Mouse (Mus musculus): ENCODE results near the gene Spem2. TPM values are rescaled to one million over a fixed set of nuclear protein-coding genes. Genes with fewer than 3 reads are reported as not detected.
A peak's percentile ranks its signal among the peaks of the same experiment; 100 is the strongest.

Spem2 gene
- polyA plus RNA-seq, 1 experiment from 2014 or later: not detected

DNA sequence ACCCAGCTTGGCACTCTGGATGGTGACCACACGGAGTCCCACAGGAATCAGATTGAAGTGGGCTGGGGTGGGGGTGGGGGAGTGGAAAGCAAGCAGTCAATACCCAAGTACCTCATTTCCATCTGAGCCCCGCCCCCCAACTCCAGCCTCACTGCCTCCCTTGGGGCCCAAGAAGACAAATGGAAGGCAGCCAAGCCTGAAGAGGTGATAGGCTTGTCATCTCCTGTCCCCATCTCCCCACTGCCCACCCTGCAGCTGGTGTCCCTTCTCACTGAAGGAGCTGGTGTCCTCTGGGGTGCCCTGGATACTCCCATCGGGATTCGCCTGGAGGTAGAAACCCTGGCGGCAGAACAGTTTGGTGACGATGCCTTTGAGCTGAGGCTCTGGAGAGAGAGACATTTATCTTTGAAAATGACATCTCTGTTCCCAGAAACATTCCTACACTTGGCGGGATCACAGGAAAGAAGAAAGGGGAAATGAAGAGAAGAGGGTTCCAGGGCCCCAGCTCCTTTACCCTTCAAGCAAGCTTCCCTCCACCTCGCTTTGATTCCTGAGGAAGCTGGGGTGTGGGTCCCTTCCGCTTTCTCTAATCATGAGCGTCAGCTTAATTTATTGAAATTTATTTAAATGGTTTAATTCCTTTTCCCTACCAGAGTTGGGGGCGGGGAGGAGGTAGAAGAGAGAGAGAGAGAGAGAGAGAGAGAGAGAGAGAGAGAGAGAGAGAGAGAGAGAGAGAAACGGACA, 18.7 kb downstream of the Spem2 start:
- Histone ChIP-seq H3K4me1 (ENCODE audit: control insufficient read depth, insufficient read depth, low read length) (peaks cover 33% of the 10 kb centered on the region), H3K9me3 (replicated peaks; ENCODE audit: control insufficient read depth, low read length) (no peaks in the 10 kb centered on the region), H3K4me3 (ENCODE audit: low read depth, low read length) (peak overlapping the region; percentile 47), H3K4me2 (peak overlapping the region; percentile 98), H3K27me3 (ENCODE audit: control insufficient read depth, insufficient read depth, low read length) (peaks cover 58% of the 10 kb centered on the region), H3K27ac (ENCODE audit: low read depth, low read length) (no peak overlapping the region), H3K36me3 (ENCODE audit: control insufficient read depth, insufficient read depth, low read length) (no peaks in the 10 kb centered on the region), H3K9ac (ENCODE audit: low read depth, low read length) (no peak overlapping the region)
- WGBS (ENCODE audit: insufficient replicate concordance): 26% methylated on average over 12 of the region's 12 CpGs
- ATAC-seq (replicated peaks; ENCODE audit: insufficient number of reproducible peaks, low FRiP score, low TSS enrichment): no peak

DNA sequence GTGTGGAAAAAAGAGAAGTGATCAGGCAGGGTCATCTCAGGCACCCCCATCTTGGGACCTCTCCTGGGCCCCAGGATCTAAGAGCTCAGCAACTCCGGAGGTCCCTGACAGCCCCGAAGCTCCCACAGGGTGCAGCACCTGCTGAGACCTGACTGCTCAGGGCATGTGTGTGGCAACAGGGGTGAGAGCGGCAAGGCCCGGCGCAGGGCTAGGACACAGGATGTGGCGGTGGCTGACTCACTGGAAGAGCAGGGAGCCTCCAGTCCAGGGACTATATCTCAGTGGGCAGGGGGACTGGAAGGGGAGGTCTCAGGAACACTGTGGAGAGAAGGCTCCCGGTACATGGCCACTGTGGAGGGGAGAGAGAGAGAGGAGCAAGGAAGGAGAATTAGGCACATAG, 20.3 kb downstream of the Spem2 start:
- 52% methylated on average over 7 of the region's 7 CpGs for WGBS (ENCODE audit: insufficient replicate concordance)
- Histone ChIP-seq H3K9ac (ENCODE audit: low read depth, low read length) (no peak overlapping the region), H3K9me3 (replicated peaks; ENCODE audit: control insufficient read depth, low read length) (no peaks in the 10 kb centered on the region), H3K4me1 (ENCODE audit: control insufficient read depth, insufficient read depth, low read length) (peaks cover 19% of the 10 kb centered on the region), H3K36me3 (ENCODE audit: control insufficient read depth, insufficient read depth, low read length) (no peaks in the 10 kb centered on the region), H3K4me2 (no peak overlapping the region), H3K4me3 (ENCODE audit: low read depth, low read length) (no peak overlapping the region), H3K27ac (ENCODE audit: low read depth, low read length) (no peak overlapping the region), H3K27me3 (ENCODE audit: control insufficient read depth, insufficient read depth, low read length) (peaks cover 51% of the 10 kb centered on the region)
- ATAC-seq (replicated peaks; ENCODE audit: insufficient number of reproducible peaks, low FRiP score, low TSS enrichment): no peak

DNA sequence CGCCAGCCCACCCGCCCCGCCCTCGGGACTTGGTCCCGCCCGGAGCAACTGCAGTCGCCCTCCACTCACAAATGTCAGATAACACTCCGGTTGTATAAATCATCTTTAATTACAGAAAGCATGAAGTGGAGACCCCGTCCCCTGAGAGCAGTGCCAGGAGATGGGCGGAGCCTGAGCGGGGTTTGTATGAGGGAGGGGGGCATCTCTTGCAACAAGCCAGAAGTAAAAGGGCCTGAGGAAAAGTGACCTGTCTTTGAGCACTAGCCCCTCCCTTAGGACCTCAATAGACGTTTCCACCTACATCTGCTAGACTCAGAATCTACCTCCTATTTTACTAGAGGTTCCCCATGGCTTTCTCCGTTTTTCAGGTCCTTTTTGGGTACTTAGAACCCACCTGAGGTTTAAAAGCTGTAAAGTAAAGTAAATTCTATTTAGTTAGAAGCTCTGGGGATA, 22.3 kb downstream of the Spem2 start:
- peak overlapping the region; percentile 47 for H3K4me3 ChIP-seq (ENCODE audit: low read depth, low read length)
- no peak for ATAC-seq (replicated peaks; ENCODE audit: insufficient number of reproducible peaks, low FRiP score, low TSS enrichment)
- no peak overlapping the region for H3K27ac ChIP-seq (ENCODE audit: low read depth, low read length)
- H3K9me3 ChIP-seq (replicated peaks; ENCODE audit: control insufficient read depth, low read length): no peaks in the 10 kb centered on the region
- H3K9ac ChIP-seq (ENCODE audit: low read depth, low read length): peak overlapping the region; percentile 70; the same call in 1 of the 2 replicates
- peaks cover 11% of the 10 kb centered on the region for H3K4me1 ChIP-seq (ENCODE audit: control insufficient read depth, insufficient read depth, low read length)
- no peaks in the 10 kb centered on the region for H3K36me3 ChIP-seq (ENCODE audit: control insufficient read depth, insufficient read depth, low read length)
- WGBS (ENCODE audit: insufficient replicate concordance): 3% methylated on average over 13 of the region's 13 CpGs
- H3K27me3 ChIP-seq (ENCODE audit: control insufficient read depth, insufficient read depth, low read length): peaks cover 35% of the 10 kb centered on the region
- H3K4me2 ChIP-seq: peak overlapping the region; percentile 86

DNA sequence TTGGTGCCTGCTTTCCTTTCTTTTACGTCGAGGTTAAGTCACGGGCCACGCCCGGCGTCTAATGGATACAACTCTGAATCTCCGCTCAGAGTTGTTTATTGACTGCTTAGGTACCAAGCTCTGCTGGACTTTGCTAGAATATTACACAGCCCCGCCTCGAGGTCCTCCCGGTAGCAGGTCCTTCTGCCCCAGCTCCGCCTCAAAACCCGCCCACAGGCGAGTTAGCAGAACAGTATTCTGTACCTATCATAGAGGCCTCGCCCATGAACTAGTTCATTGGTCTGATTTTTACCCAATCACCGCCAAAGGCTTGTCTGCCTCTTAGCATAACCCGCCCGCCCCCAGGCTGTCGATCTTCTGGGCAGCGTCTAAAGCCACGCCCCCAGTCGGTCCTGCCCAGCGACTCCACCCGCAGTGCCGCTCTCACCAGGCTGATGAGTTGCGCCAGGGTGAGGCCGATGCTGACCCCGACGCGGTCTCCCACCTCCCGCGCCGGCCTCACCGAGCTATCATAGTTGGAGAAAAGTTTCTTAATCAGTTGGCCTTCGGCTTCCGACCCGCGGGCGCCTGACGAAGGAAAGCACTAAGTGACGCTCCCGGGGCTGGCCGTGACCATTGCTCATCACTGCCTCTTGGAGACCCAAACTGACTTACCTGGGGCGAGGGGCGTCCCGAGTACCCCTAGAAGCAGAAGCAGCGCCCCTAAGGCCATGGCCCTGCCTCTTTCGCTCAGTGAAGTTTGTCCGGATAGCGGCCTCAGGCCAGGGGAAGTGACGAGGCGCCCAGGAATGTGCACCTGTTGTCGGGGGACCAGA, 22.9 kb downstream of the Spem2 start, which contains the start of gene Chrnb1:
Gene Chrnb1 (minus strand): TSS at position 776 of the 815 bp plus-strand sequence.
- Histone ChIP-seq H3K36me3 (ENCODE audit: control insufficient read depth, insufficient read depth, low read length) (no peaks in the 10 kb centered on the region), H3K4me2 (peak within 1 kb of the TSS; percentile 86), H3K27ac (ENCODE audit: low read depth, low read length) (no peak within 1 kb of the TSS), H3K9ac (ENCODE audit: low read depth, low read length) (peak within 1 kb of the TSS; percentile 70), H3K4me3 (ENCODE audit: low read depth, low read length) (peak within 1 kb of the TSS; percentile 47), H3K27me3 (ENCODE audit: control insufficient read depth, insufficient read depth, low read length) (peaks cover 31% of the 10 kb centered on the region), H3K4me1 (ENCODE audit: control insufficient read depth, insufficient read depth, low read length) (peaks cover 8% of the 10 kb centered on the region), H3K9me3 (replicated peaks; ENCODE audit: control insufficient read depth, low read length) (no peaks in the 10 kb centered on the region)
- WGBS (ENCODE audit: insufficient replicate concordance): 2% methylated on average over 52 of the region's 52 CpGs
- peak; percentile 93 for ATAC-seq (replicated peaks; ENCODE audit: insufficient number of reproducible peaks, low FRiP score, low TSS enrichment)

DNA sequence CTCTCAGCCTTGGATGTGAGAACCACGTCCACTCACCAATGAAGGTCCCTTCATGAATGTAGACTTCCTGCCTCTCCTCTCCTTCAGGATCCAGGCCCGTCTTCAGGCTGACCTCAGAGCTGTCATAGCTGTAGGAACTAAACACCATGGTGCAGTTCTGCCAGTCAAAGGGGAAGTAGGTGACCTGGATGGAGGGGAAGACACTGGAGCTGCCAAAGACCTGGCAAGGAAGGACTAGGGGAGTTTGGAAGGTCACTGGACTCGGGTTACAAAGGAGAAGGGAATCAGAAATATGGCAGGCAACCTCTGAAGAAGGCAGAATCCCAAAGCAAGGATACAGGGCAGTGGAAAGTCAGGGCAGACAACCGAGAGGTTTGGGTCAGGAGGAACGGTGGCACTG, 24.8 kb downstream of the Spem2 start:
- Histone ChIP-seq H3K4me3 (ENCODE audit: low read depth, low read length) (no peak overlapping the region), H3K9ac (ENCODE audit: low read depth, low read length) (no peak overlapping the region), H3K27ac (ENCODE audit: low read depth, low read length) (no peak overlapping the region), H3K27me3 (ENCODE audit: control insufficient read depth, insufficient read depth, low read length) (peaks cover 20% of the 10 kb centered on the region), H3K9me3 (replicated peaks; ENCODE audit: control insufficient read depth, low read length) (no peaks in the 10 kb centered on the region), H3K36me3 (ENCODE audit: control insufficient read depth, insufficient read depth, low read length) (no peaks in the 10 kb centered on the region), H3K4me2 (no peak overlapping the region), H3K4me1 (ENCODE audit: control insufficient read depth, insufficient read depth, low read length) (no peaks in the 10 kb centered on the region)
- no peak for ATAC-seq (replicated peaks; ENCODE audit: insufficient number of reproducible peaks, low FRiP score, low TSS enrichment)
- 58% methylated on average over 5 of the region's 5 CpGs for WGBS (ENCODE audit: insufficient replicate concordance)

- Histone ChIP-seq H3K9me3 (replicated peaks; ENCODE audit: control insufficient read depth, low read length) (no peaks in the 10 kb centered on the region), H3K27ac (ENCODE audit: low read depth, low read length) (no peak overlapping the region), H3K4me1 (ENCODE audit: control insufficient read depth, insufficient read depth, low read length) (no peaks in the 10 kb centered on the region), H3K27me3 (ENCODE audit: control insufficient read depth, insufficient read depth, low read length) (peaks cover 7% of the 10 kb centered on the region; the same call in 1 of the 2 replicates), H3K9ac (ENCODE audit: low read depth, low read length) (no peak overlapping the region), H3K4me2 (no peak overlapping the region), H3K36me3 (ENCODE audit: control insufficient read depth, insufficient read depth, low read length) (no peaks in the 10 kb centered on the region), H3K4me3 (ENCODE audit: low read depth, low read length) (no peak overlapping the region)
- WGBS (ENCODE audit: insufficient replicate concordance): 61% methylated on average over 5 of the region's 5 CpGs
- ATAC-seq (replicated peaks; ENCODE audit: insufficient number of reproducible peaks, low FRiP score, low TSS enrichment): no peak
Observed at GRCm38 (mm10) chr11:69791420-69791819, 26.8 kb downstream of the Spem2 start.

DNA sequence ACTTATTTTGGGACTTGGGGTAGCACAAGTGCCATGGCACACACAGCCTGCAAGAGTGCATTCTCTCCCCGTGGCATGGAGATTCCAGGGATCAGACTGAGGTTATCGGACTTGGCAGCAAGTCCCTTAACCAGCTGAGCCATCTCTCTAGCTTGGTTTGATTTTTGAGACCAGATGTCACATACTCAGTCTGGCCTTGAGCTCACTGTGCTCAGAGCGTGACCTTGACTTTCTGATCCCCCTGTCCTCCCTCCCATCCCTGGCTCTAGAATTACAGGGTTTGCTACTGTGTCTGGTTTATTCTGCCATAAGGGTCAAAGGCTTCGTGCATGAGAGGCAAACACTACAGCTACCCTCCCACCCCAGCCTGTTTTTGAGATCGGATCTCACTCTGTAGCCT, 28.8 kb downstream of the Spem2 start:
- peaks cover 7% of the 10 kb centered on the region; the same call in 1 of the 2 replicates for H3K27me3 ChIP-seq (ENCODE audit: control insufficient read depth, insufficient read depth, low read length)
- H3K27ac ChIP-seq (ENCODE audit: low read depth, low read length): no peak overlapping the region
- H3K4me3 ChIP-seq (ENCODE audit: low read depth, low read length): no peak overlapping the region
- no peak overlapping the region for H3K4me2 ChIP-seq
- no peak for ATAC-seq (replicated peaks; ENCODE audit: insufficient number of reproducible peaks, low FRiP score, low TSS enrichment)
- H3K36me3 ChIP-seq (ENCODE audit: control insufficient read depth, insufficient read depth, low read length): no peaks in the 10 kb centered on the region
- peaks cover 3% of the 10 kb centered on the region; the same call in 1 of the 2 replicates for H3K4me1 ChIP-seq (ENCODE audit: control insufficient read depth, insufficient read depth, low read length)
- 66% methylated on average over 5 of the region's 5 CpGs for WGBS (ENCODE audit: insufficient replicate concordance)
- no peaks in the 10 kb centered on the region for H3K9me3 ChIP-seq (replicated peaks; ENCODE audit: control insufficient read depth, low read length)
- H3K9ac ChIP-seq (ENCODE audit: low read depth, low read length): no peak overlapping the region

GRCm38 (mm10) chr11:69787306-69787705, 31.0 kb downstream of the Spem2 start:
- Histone ChIP-seq H3K27ac (ENCODE audit: low read depth, low read length) (no peak overlapping the region), H3K36me3 (ENCODE audit: control insufficient read depth, insufficient read depth, low read length) (no peaks in the 10 kb centered on the region), H3K9me3 (replicated peaks; ENCODE audit: control insufficient read depth, low read length) (no peaks in the 10 kb centered on the region), H3K4me3 (ENCODE audit: low read depth, low read length) (no peak overlapping the region), H3K4me1 (ENCODE audit: control insufficient read depth, insufficient read depth, low read length) (peaks cover 3% of the 10 kb centered on the region; the same call in 1 of the 2 replicates), H3K27me3 (ENCODE audit: control insufficient read depth, insufficient read depth, low read length) (no peaks in the 10 kb centered on the region), H3K4me2 (no peak overlapping the region), H3K9ac (ENCODE audit: low read depth, low read length) (no peak overlapping the region)
- WGBS (ENCODE audit: insufficient replicate concordance): 83% methylated on average over 5 of the region's 5 CpGs
- no peak for ATAC-seq (replicated peaks; ENCODE audit: insufficient number of reproducible peaks, low FRiP score, low TSS enrichment)

Measured in heart, embryonic 11.5 days (tissue).